Mouse (Mus musculus) hindbrain, postnatal 0 days (tissue): ENCODE results near the gene Gm16253. TPM values are rescaled to one million over a fixed set of nuclear protein-coding genes. Genes with fewer than 3 reads are reported as not detected.

Source experiments
- ATAC-seq: fragments of 200-750 bp; cut with Nextera tagmentation; 2 replicates; pipeline ENCODE4 v1.8.0; 2017; ENCODE audit warnings: mild to moderate bottlenecking, moderate TSS enrichment, moderate library complexity
- DNase-seq: peaks from one replicate; pipeline ENCODE4 v3.0.0-alpha.2; 2015; ENCODE audit warnings: low spot score
- H3K27ac ChIP-seq: fragments of 300-500 bp; sonication (generic); 2 replicates; pipeline ENCODE4 v1.5.1; 2014; ENCODE audit warnings: mild to moderate bottlenecking
- H3K27me3 ChIP-seq: fragments of 300-500 bp; sonication (generic); 2 replicates; pipeline ENCODE4 v1.6.1; 2014; ENCODE audit warnings: low read length, mixed read lengths; ENCODE audit not compliant: insufficient read depth
- H3K36me3 ChIP-seq: fragments of 300-500 bp; sonication (generic); 2 replicates; pipeline ENCODE4 v1.6.1; 2014; ENCODE audit warnings: low read length, mixed read lengths; ENCODE audit not compliant: insufficient read depth
- H3K4me1 ChIP-seq: fragments of 300-500 bp; sonication (generic); 2 replicates; pipeline ENCODE4 v1.6.1; 2014; ENCODE audit warnings: antibody characterized with exemption, low read length, mixed read lengths; ENCODE audit not compliant: insufficient read depth
- H3K4me2 ChIP-seq: fragments of 300-500 bp; sonication (generic); 2 replicates; pipeline ENCODE4 v1.6.1; 2014; ENCODE audit warnings: low read depth, mild to moderate bottlenecking, low read length, moderate library complexity, mixed read lengths
- H3K4me3 ChIP-seq: fragments of 300-500 bp; sonication (generic); 2 replicates; pipeline ENCODE4 v1.5.1; 2014; ENCODE audit warnings: low read length
- H3K9ac ChIP-seq: fragments of 300-500 bp; sonication (generic); replicated peaks from 2 replicates; pipeline ENCODE4 v1.6.1; 2014; ENCODE audit warnings: mild to moderate bottlenecking, low read length, moderate library complexity, mixed read lengths
- H3K9me3 ChIP-seq: fragments of 300-500 bp; sonication (generic); 2 replicates; pipeline ENCODE4 v1.6.1; 2016; ENCODE audit warnings: low read length, mixed read lengths
- CTCF ChIP-seq: IDR thresholded peaks from 2 replicates; pipeline ENCODE4 v1.5.1; 2016; ENCODE audit warnings: antibody characterized with exemption, control low read depth, low read depth
- WGBS: fragments of 180-500 bp; shearing (Covaris S2); extraction: QIAGEN DNeasy Blood & Tissue Kit; methylation state at CpG from one replicate; pipeline ENCODE4 v1.1.7; 2014; 5-methylcytosine and 5-hydroxymethylcytosine counted together
- polyA plus RNA-seq: library from polyadenylated mRNA; unstranded; fragments of >200 nt; fragmentation: Nextera tagmentation; extraction: Ambion mirVana; gene quantifications from 2 replicates; pipeline ENCODE4 v1.2.1, GENCODE M21; 2015
- total RNA-seq: library from RNA; depleted of rRNA; stranded (reverse); fragments of >200 nt; gene quantifications from 2 replicates; pipeline ENCODE4 v1.2.3, GENCODE M21; 2014

Gm16253 gene
- total and polyA plus RNA-seq, 2 experiments from 2014 or later, result 0.96 TPM; not detected in 1

DNA sequence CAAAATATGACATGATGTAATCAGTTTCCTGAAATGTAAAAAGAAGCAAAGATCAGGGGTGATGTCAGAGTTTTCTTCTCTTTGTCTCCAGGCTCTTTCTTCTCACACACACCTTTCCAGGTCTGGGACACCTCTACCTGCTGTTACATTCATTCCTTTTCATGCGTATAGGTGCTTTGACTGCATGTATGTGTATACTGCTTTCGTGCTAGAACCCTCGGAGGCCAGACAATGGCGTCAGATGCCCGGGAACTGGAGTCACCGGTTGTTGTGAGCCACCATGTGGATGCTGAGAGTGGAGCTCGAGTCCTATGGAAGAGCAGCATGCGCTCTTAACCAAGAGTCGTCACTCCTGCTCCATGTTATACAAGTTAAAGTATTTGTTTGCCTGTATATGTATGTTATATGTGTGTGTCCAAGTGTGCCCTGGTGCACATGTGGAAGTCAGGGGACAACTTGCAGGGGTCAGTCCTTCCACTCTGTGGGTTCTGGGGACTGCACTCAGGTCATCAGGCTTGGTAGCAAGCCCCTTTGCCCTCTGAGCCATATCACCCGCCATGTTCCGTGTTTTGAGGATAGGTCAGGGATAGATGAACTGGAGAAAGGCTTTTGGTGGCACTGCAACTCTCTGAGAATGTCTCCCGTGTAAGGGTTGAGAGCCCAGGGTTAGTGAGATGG lies 1.9 kb downstream of the Gm16253 start:
- Histone ChIP-seq H3K9me3 (no peaks in the 10 kb centered on the region), H3K4me3 (no peak overlapping the region), H3K4me2 (no peak overlapping the region), H3K36me3 (no peaks in the 10 kb centered on the region), H3K27me3 (no peaks in the 10 kb centered on the region), H3K27ac (no peak overlapping the region), H3K9ac (no peak overlapping the region), H3K4me1 (0 out of 2 replicates have a peak, but pooled peaks cover 4% of the 10 kb centered on the region)
- DNase-seq (no peak), ATAC-seq (no peak)
- TF ChIP-seq CTCF, result no peak
- 77% methylated on average over 12 of the region's 12 CpGs for WGBS

DNA sequence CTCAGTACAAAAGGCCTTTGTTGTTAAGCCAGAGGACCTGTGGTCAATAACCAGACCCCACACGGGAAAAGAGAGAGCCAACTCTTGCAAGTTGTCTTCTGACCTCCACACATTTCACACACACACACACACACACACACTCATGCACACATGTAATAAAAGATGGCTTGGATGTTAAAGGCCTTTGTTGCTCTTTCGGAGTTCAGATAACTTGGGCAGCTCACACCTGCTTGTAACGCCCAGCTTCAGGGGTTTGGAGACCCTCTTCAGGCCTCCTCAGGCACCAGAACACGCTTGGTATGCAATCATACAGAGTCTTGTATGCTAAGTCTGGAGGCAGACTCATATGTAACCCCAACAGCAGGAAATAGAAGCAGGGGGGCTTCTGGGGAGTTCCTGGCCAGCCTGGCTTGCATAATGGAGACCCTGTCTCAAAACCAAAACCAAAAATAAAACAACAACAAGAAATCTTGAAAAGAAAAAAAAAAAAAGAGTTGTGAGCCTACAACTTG lies 2.5 kb downstream of the Gm16253 start:
- TF ChIP-seq CTCF, result no peak
- Histone ChIP-seq H3K27me3 (no peaks in the 10 kb centered on the region), H3K27ac (0 out of 2 replicates have a peak overlapping the region, but pooled peaks have one; percentile 11), H3K4me1 (0 out of 2 replicates have a peak, but pooled peaks cover 4% of the 10 kb centered on the region), H3K36me3 (no peaks in the 10 kb centered on the region), H3K4me3 (no peak overlapping the region), H3K9me3 (no peaks in the 10 kb centered on the region), H3K9ac (no peak overlapping the region), H3K4me2 (no peak overlapping the region)
- 68% methylated on average over 4 of the region's 4 CpGs for WGBS
- ATAC-seq, result no peak
- DNase-seq, result no peak

DNA sequence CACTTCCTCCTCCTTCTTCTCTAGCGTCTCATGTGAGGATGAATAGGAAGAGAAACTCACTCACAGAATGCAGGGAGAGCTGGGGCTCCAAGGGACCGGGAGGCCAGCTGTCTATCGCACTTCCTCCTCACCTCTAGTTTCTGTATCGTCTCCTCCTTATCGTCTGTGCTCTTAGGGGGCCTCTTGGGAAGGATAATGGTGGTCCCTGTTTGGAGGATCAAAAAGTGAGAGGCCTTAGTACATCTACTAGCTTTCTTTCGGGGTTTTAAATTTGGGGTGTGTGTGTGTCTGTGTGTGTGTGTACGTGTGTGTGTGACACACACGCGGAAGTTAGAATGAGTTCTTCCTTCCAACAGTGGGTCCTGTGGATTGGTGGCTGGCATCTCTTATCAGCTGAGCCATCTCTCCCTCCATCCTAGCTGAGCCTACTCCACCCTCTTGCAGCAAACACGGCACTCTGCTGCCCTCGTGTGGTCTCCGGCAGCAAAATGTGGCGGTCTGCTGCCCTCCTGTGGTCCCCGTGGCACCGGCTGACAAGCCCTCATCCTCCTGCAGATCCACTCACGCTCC lies 3.2 kb downstream of the Gm16253 start:
- peak; percentile 100 for TF ChIP-seq CTCF
- peak overlapping the region; percentile 52 for H3K4me2 ChIP-seq
- H3K9me3 ChIP-seq, result no peaks in the 10 kb centered on the region
- H3K4me3 ChIP-seq, result peak overlapping the region; percentile 21
- whole genome bisulfite sequencing, result 15% methylated on average over 16 of the region's 16 CpGs
- H3K27ac ChIP-seq, result peak overlapping the region; percentile 42; the same call in 1 of the 2 replicates
- ATAC-seq (peak; percentile 82), DNase-seq (peak; percentile 94)
- H3K36me3 ChIP-seq, result no peaks in the 10 kb centered on the region
- H3K4me1 ChIP-seq, result 0 out of 2 replicates have a peak, but pooled peaks cover 4% of the 10 kb centered on the region
- H3K27me3 ChIP-seq, result no peaks in the 10 kb centered on the region
- peak overlapping the region; percentile 37; the same call in 1 of the 2 replicates for H3K9ac ChIP-seq

DNA sequence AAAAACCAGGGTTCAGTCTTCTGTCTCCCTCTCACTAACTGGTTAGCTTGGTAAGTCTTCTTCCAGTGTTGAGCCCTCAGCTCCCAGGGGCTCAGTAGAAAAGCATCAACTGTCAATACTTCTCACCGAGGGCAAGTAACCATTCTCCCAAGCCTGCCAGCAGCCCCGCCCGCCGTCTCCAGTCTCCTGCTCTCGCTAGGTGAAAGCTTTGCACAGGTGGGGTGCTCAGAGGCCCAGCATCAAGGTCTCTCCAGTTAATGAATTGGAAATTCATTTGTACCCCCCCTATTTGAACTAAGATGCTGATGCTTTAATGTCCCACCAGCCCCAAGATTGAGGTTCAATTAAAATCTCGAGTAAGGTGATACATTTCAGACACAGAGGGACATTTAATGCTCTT lies 4.4 kb downstream of the Gm16253 start:
- Histone ChIP-seq H3K9ac (no peak overlapping the region), H3K4me3 (no peak overlapping the region), H3K27ac (no peak overlapping the region), H3K36me3 (no peaks in the 10 kb centered on the region), H3K27me3 (no peaks in the 10 kb centered on the region), H3K4me1 (0 out of 2 replicates have a peak, but pooled peaks cover 4% of the 10 kb centered on the region), H3K4me2 (no peak overlapping the region), H3K9me3 (no peaks in the 10 kb centered on the region)
- WGBS, result 56% methylated on average over 6 of the region's 6 CpGs
- TF ChIP-seq CTCF, result no peak
- no peak for ATAC-seq
- no peak for DNase-seq

DNA sequence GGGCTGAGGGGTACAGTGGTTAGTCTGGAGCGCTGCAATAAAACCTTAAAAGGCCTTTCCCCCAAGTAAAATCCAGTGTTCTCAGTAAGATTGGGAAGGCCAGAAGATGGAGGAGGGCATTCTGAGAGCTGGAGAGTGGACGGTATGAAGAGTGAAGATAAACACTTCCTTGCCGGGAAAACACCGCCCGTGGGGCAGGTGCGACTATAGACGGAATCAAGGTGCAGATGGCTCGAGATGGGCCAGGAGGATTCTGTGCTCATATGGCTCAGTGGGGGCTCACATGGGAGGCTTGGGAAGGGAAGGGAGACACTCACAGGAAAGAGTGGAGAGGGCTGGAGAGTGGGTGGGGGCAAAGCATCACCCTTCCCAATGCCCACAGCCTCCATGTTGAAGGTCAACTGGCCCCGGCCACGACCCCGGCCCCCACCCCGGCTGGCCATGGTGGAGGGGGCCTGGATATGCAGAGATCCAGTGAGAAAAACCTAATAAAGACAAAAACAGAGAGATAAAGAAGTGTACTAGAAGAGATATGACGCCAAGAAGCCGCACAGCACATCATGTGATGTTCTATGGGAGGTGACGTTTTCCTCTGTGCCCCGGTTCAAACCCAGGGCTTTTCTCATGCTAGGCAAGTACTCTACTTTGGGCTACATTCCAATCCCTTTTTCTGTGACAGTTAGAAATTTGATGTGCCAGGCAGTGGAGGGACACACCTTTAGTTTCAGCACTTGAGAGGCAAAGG lies 5.2 kb downstream of the Gm16253 start:
- Histone ChIP-seq H3K36me3 (no peaks in the 10 kb centered on the region), H3K27ac (no peak overlapping the region), H3K4me3 (no peak overlapping the region), H3K4me2 (no peak overlapping the region), H3K27me3 (no peaks in the 10 kb centered on the region), H3K4me1 (0 out of 2 replicates have a peak, but pooled peaks cover 4% of the 10 kb centered on the region), H3K9ac (no peak overlapping the region), H3K9me3 (no peaks in the 10 kb centered on the region)
- DNase-seq (no peak), ATAC-seq (no peak)
- whole genome bisulfite sequencing, result 88% methylated on average over 16 of the region's 16 CpGs
- TF ChIP-seq CTCF, result no peak

DNA sequence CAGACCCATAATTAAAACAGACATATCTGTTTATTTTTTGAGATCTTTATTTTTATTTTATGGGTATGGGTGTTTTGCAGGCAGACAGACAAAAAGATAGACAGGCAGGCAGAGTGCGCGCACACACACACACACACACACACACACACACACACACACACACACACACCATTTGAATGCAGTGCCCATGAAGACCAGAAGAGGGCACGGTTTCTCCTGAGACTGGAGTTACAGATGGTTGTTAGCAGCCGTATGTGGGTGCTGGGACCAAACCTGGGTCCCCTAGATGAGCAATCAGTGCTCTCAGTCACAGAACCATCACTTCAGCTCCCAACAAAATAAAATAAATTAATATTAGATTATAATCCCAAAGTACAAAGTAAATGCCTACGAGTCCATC lies 6.6 kb downstream of the Gm16253 start:
- no peak overlapping the region for H3K4me2 ChIP-seq
- WGBS, result 96% methylated on average over 5 of the region's 5 CpGs
- no peaks in the 10 kb centered on the region for H3K27me3 ChIP-seq
- no peaks in the 10 kb centered on the region for H3K36me3 ChIP-seq
- DNase-seq (no peak), ATAC-seq (no peak)
- 0 out of 2 replicates have a peak, but pooled peaks have one; percentile 7 for TF ChIP-seq CTCF
- H3K9ac ChIP-seq, result no peak overlapping the region
- no peaks in the 10 kb centered on the region for H3K9me3 ChIP-seq
- no peak overlapping the region for H3K27ac ChIP-seq
- H3K4me3 ChIP-seq, result no peak overlapping the region
- no peaks in the 10 kb centered on the region for H3K4me1 ChIP-seq
